Mouse (Mus musculus) heart, embryonic 11.5 days (tissue): ENCODE data around the gene Cidec. TPM values are rescaled to one million over a fixed set of nuclear protein-coding genes. Genes with fewer than 3 reads are reported as not detected.

Experiments used
- ATAC-seq: fragments of 200-750 bp; cut with Nextera tagmentation; replicated peaks from 2 replicates; pipeline ENCODE4 v1.8.0; 2017; ENCODE audit warnings: moderate library complexity; ENCODE audit not compliant: insufficient number of reproducible peaks, low FRiP score, low TSS enrichment
- H3K27ac ChIP-seq: fragments of 300-500 bp; sonication (generic); 2 replicates; pipeline ENCODE4 v1.5.1; 2014; ENCODE audit warnings: mild to moderate bottlenecking, low read depth, low read length
- H3K27me3 ChIP-seq: fragments of 300-500 bp; sonication (generic); 2 replicates; pipeline ENCODE4 v1.6.1; 2014; ENCODE audit warnings: mild to moderate bottlenecking, low read length, mixed read lengths; ENCODE audit not compliant: control insufficient read depth, insufficient read depth
- H3K36me3 ChIP-seq: fragments of 300-500 bp; sonication (generic); 2 replicates; pipeline ENCODE4 v1.6.1; 2014; ENCODE audit warnings: mild to moderate bottlenecking, low read length, moderate library complexity, mixed read lengths; ENCODE audit not compliant: control insufficient read depth, insufficient read depth
- H3K4me1 ChIP-seq: fragments of 300-500 bp; sonication (generic); 2 replicates; pipeline ENCODE4 v1.6.1; 2014; ENCODE audit warnings: low read length; ENCODE audit not compliant: control insufficient read depth, insufficient read depth
- H3K4me2 ChIP-seq: fragments of 300-500 bp; sonication (generic); 2 replicates; pipeline ENCODE4 v1.6.1; 2014; ENCODE audit warnings: mild to moderate bottlenecking, moderate library complexity
- H3K4me3 ChIP-seq: fragments of 300-500 bp; sonication (generic); 2 replicates; pipeline ENCODE4 v1.5.1; 2014; ENCODE audit warnings: low read depth, low read length
- H3K9ac ChIP-seq: fragments of 300-500 bp; sonication (generic); 2 replicates; pipeline ENCODE4 v1.6.1; 2014; ENCODE audit warnings: mild to moderate bottlenecking, low read depth, low read length, moderate library complexity
- H3K9me3 ChIP-seq: fragments of 300-500 bp; sonication (generic); replicated peaks from 2 replicates; pipeline ENCODE4 v1.6.1; 2016; ENCODE audit warnings: low read length; ENCODE audit not compliant: control insufficient read depth
- WGBS: fragments of 180-500 bp; shearing (Covaris S2); extraction: QIAGEN DNeasy Blood & Tissue Kit; methylation state at CpG from one replicate; pipeline ENCODE4 v1.1.7; 2014; ENCODE audit not compliant: insufficient replicate concordance; 5-methylcytosine and 5-hydroxymethylcytosine counted together
- microRNA-seq: library from miRNA; unstranded; fragments of <30 nt; microRNA quantifications from one replicate; pipeline ENCODE4, GENCODE M21; 2016; ENCODE audit warnings: borderline number of aligned reads
- polyA plus RNA-seq: library from polyadenylated mRNA; unstranded; fragments of >200 nt; fragmentation: Nextera tagmentation; extraction: Ambion mirVana; gene quantifications from 2 replicates; pipeline ENCODE4 v1.2.1, GENCODE M21; 2014

Cidec gene
- polyA plus RNA-seq, 1 experiment from 2014 or later, result not detected

GRCm38 (mm10) chr6:113379246-113379645, 56.3 kb downstream of the Cidec start:
- peak overlapping the region; percentile 96; the same call in 1 of the 2 replicates for H3K9ac ChIP-seq
- H3K4me2 ChIP-seq, result peak overlapping the region; percentile 97
- H3K27me3 ChIP-seq, result no peaks in the 10 kb centered on the region
- ATAC-seq, result no peak
- 75% methylated on average over 6 of the region's 6 CpGs for WGBS
- peaks cover 25% of the 10 kb centered on the region for H3K36me3 ChIP-seq
- no peak overlapping the region for H3K27ac ChIP-seq
- H3K9me3 ChIP-seq, result no peaks in the 10 kb centered on the region
- peaks cover 12% of the 10 kb centered on the region for H3K4me1 ChIP-seq
- H3K4me3 ChIP-seq, result peak overlapping the region; percentile 99

- Histone ChIP-seq H3K9me3 (no peaks in the 10 kb centered on the region), H3K36me3 (peaks cover 15% of the 10 kb centered on the region), H3K27ac (peak within 1 kb of the TSS; percentile 95), H3K4me1 (peaks cover 12% of the 10 kb centered on the region), H3K27me3 (no peaks in the 10 kb centered on the region), H3K4me3 (peak within 1 kb of the TSS; percentile 99), H3K9ac (peak within 1 kb of the TSS; percentile 96), H3K4me2 (peak within 1 kb of the TSS; percentile 97)
- WGBS, result under 1% methylated on average over 61 of the region's 61 CpGs
- ATAC-seq, result peak; percentile 92
Measured at GRCm38 (mm10) chr6:113377496-113378385, 57.8 kb downstream of the Cidec start, which contains the start of the genes Tada3 and Arpc4. Gene Tada3, minus strand, starts transcription at chr6:113377883. Gene Arpc4, plus strand, starts transcription at chr6:113378115.

GRCm38 (mm10) chr6:113377172-113377495, 58.4 kb downstream of the Cidec start:
- H3K4me2 ChIP-seq, result peak overlapping the region; percentile 97
- peaks cover 12% of the 10 kb centered on the region for H3K4me1 ChIP-seq
- peak overlapping the region; percentile 95 for H3K27ac ChIP-seq
- H3K9me3 ChIP-seq, result no peaks in the 10 kb centered on the region
- 9% methylated on average over 7 of the region's 7 CpGs for WGBS
- no peak for ATAC-seq
- no peaks in the 10 kb centered on the region for H3K27me3 ChIP-seq
- H3K36me3 ChIP-seq, result peaks cover 12% of the 10 kb centered on the region
- peak overlapping the region; percentile 99 for H3K4me3 ChIP-seq
- H3K9ac ChIP-seq, result peak overlapping the region; percentile 96

Small RNAs within 50 kb of the gene (microRNA-seq; reads per million reads assigned to microRNA genes)
- gene Gm24387, result not detected

Other genes starting within 250 kb of the Cidec start
- 0.23 and 0.39 TPM in 2 replicates for gene Lhfpl4, start 240.4 kb downstream of the Cidec start, polyA plus RNA-seq
- gene Mtmr14, start 197.9 kb downstream of the Cidec start, polyA plus RNA-seq, result 24.3 and 28.1 TPM in 2 replicates
- gene Cpne9, start 153.5 kb downstream of the Cidec start, polyA plus RNA-seq, result 0.11 and 0.15 TPM in 2 replicates
- 11.0 and 14.6 TPM in 2 replicates for gene Brpf1, start 128.6 kb downstream of the Cidec start, polyA plus RNA-seq
- gene Ogg1, start 108.8 kb downstream of the Cidec start, polyA plus RNA-seq, result 10.6 and 11.6 TPM in 2 replicates
- 106 and 109 TPM in 2 replicates for gene Camk1, start 91.8 kb downstream of the Cidec start, polyA plus RNA-seq
- gene Tada3, start 57.9 kb downstream of the Cidec start, polyA plus RNA-seq, result 43.3 and 44.8 TPM in 2 replicates
- gene Arpc4, start 57.6 kb downstream of the Cidec start, polyA plus RNA-seq, result 166 and 179 TPM in 2 replicates
- 1.5 and 2.6 TPM in 2 replicates for gene Ttll3, start 46.5 kb downstream of the Cidec start, polyA plus RNA-seq
- gene Rpusd3, start 16.4 kb downstream of the Cidec start, polyA plus RNA-seq, result 15.9 and 21.2 TPM in 2 replicates
- 58.9 and 65.8 TPM in 2 replicates for gene Jagn1, start 6.8 kb upstream of the Cidec start, polyA plus RNA-seq
- 0.72 TPM in 2 replicates for gene Il17re, start 22.7 kb upstream of the Cidec start, polyA plus RNA-seq
- 2.6 and 3.1 TPM in 2 replicates for gene Il17rc, start 35.7 kb upstream of the Cidec start, polyA plus RNA-seq
- gene Creld1, start 47.5 kb upstream of the Cidec start, polyA plus RNA-seq, result 31.1 and 37.2 TPM in 2 replicates
- gene Prrt3, start 66.2 kb upstream of the Cidec start, polyA plus RNA-seq, result 0.23 and 0.27 TPM in 2 replicates
- gene Emc3, start 95.9 kb upstream of the Cidec start, polyA plus RNA-seq, result 79.5 and 83.4 TPM in 2 replicates
- 11.5 and 12.6 TPM in 2 replicates for gene Fancd2, start 95.9 kb upstream of the Cidec start, polyA plus RNA-seq
- 0.41 and 0.57 TPM in 2 replicates for gene Fancd2os, start 165.0 kb upstream of the Cidec start, polyA plus RNA-seq
- 186 and 188 TPM in 2 replicates for gene Brk1, start 169.0 kb upstream of the Cidec start, polyA plus RNA-seq
- 31.2 and 40.9 TPM in 2 replicates for gene Vhl, start 188.2 kb upstream of the Cidec start, polyA plus RNA-seq
- gene Irak2, start 202.7 kb upstream of the Cidec start, polyA plus RNA-seq, result 6.7 and 7.2 TPM in 2 replicates